Mouse (Mus musculus) megakaryocyte, adult 5-6 weeks (primary cell): ENCODE measurements around the gene 2310039H08Rik. TPM values are rescaled to one million over a fixed set of nuclear protein-coding genes. Genes with fewer than 3 reads are reported as not detected.

ENCODE experiments used
- ATAC-seq: 2 replicates; pipeline ENCODE4 v1.8.0; 2016; ENCODE audit warnings: mild to moderate bottlenecking, inconsistent platforms; ENCODE audit not compliant: poor library complexity, severe bottlenecking
- total RNA-seq, 2 experiments: library from RNA; stranded (forward) in 1 of 2; stranded (reverse) in 1 of 2; fragments of 153-499, 151-499 nt in 1 of 2; fragments of 221-1000, 200-1000 nt in 1 of 2; gene quantifications; 2 replicates each; pipeline versions ENCODE4 v1.2.3 to v1.2.4; 2015 to 2017

The 2310039H08Rik gene
- total RNA-seq (2015) (8.1 and 8.8 TPM in 2 replicates), total RNA-seq (2017) (5.5 and 10.7 TPM in 2 replicates)

- ATAC-seq, result peak; percentile 89
Measured at GRCm38 (mm10) chr17:46772404-46773277, at the start of gene 2310039H08Rik. Gene 2310039H08Rik (plus strand): TSS chr17:46772635.

- no peak for ATAC-seq
Measured at GRCm38 (mm10) chr17:46724477-46725084, 47.9 kb upstream of the 2310039H08Rik start.

- ATAC-seq, result peak; percentile 58
Measured at GRCm38 (mm10) chr17:46725273-46725672, 47.2 kb upstream of the 2310039H08Rik start.

- ATAC-seq, result no peak
Measured at GRCm38 (mm10) chr17:46725731-46726645, 46.4 kb upstream of the 2310039H08Rik start.

GRCm38 (mm10) chr17:46727271-46727670 is 45.2 kb upstream of the 2310039H08Rik start:
- ATAC-seq, result no peak

- ATAC-seq, result no peak
Measured at GRCm38 (mm10) chr17:46728021-46728420, 44.4 kb upstream of the 2310039H08Rik start.

GRCm38 (mm10) chr17:46728496-46728895 is 43.9 kb upstream of the 2310039H08Rik start:
- no peak for ATAC-seq

- ATAC-seq, result peak; percentile 45
Measured at GRCm38 (mm10) chr17:46728904-46729318, 43.5 kb upstream of the 2310039H08Rik start, which contains the start of gene Gnmt. Gene Gnmt (minus strand): TSS chr17:46729168.

GRCm38 (mm10) chr17:46734055-46734454 is 38.4 kb upstream of the 2310039H08Rik start:
- ATAC-seq, result no peak

- ATAC-seq, result no peak
Measured at GRCm38 (mm10) chr17:46735287-46735686, 37.1 kb upstream of the 2310039H08Rik start.

- ATAC-seq, result peak; percentile 62; the same call in 1 of the 2 replicates
Measured at GRCm38 (mm10) chr17:46736160-46736559, 36.3 kb upstream of the 2310039H08Rik start.

GRCm38 (mm10) chr17:46741305-46741704 is 31.1 kb upstream of the 2310039H08Rik start:
- ATAC-seq, result no peak

- no peak for ATAC-seq
Measured at GRCm38 (mm10) chr17:46742986-46743385, 29.4 kb upstream of the 2310039H08Rik start.

- ATAC-seq, result no peak
Measured at GRCm38 (mm10) chr17:46745506-46745905, 26.9 kb upstream of the 2310039H08Rik start.

- no peak for ATAC-seq
Measured at GRCm38 (mm10) chr17:46747234-46747633, 25.2 kb upstream of the 2310039H08Rik start.

- no peak for ATAC-seq
Measured at GRCm38 (mm10) chr17:46747806-46748205, 24.6 kb upstream of the 2310039H08Rik start.

- ATAC-seq, result no peak
Measured at GRCm38 (mm10) chr17:46749282-46749681, 23.2 kb upstream of the 2310039H08Rik start.

- no peak for ATAC-seq
Measured at GRCm38 (mm10) chr17:46750580-46750979, 21.9 kb upstream of the 2310039H08Rik start.

GRCm38 (mm10) chr17:46751056-46751793 is 21.2 kb upstream of the 2310039H08Rik start:
- ATAC-seq, result peak; percentile 80
